Comparison of ENCODE assay signal across 26 mouse cellular contexts in the genomic region with DNA sequence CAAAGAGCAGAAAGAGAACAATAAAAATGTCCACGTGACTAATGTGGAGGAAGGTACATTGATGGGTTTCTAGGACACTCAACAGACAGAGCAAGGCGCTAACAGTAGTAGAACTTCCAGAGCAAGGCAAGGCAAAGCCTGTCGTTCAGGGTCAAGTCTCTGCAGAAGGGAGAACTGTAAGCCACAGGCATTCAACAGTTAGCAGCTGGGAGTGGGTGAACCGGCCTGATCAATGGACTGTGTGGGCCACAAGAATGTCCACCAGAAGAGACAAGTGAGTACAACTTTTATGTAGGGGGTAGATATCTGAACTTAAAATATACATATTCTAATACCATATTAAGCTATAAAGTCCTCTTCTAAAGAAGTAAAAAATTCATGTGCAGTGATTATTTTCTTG. TPM values are rescaled to one million over a fixed set of nuclear protein-coding genes. Genes with fewer than 3 reads are reported as not detected.
"Had no signal": no experiment of that assay in that cellular context is flagged by ENCODE, and none has a peak within 500 bp of the region (broad histone marks: within the 10 kb centered on the region; RNA-seq: fewer than 3 reads in every experiment).

No protein-coding gene starts in this region.

- H3K4me3 ChIP-seq: embryonic facial prominence, embryonic 10.5 days; embryonic facial prominence, embryonic 12.5 days; embryonic facial prominence, embryonic 13.5 days; embryonic facial prominence, embryonic 15.5 days; erythroblast, embryonic 14.5 days; forebrain, embryonic 10.5 days; forebrain, embryonic 12.5 days; forebrain, embryonic 13.5 days; forebrain, embryonic 15.5 days; gastrocnemius, adult 2 months; heart, adult 2 months had no signal

- H3K27me3 ChIP-seq: embryonic facial prominence, embryonic 12.5 days; embryonic facial prominence, embryonic 13.5 days; embryonic facial prominence, embryonic 15.5 days; forebrain, embryonic 12.5 days; forebrain, embryonic 13.5 days; forebrain, embryonic 15.5 days had no signal

- DNase-seq: cerebellum, adult 8-10 months; cerebellum, adult 9-10 months; cerebellum, adult 9-11 months; cerebellum, postnatal 10 days; cerebellum, postnatal 14 days; cerebellum, postnatal 25 days; cerebellum, postnatal 36 days; embryo, embryonic 11 days; forebrain, postnatal 0 days; gastrocnemius, adult 2 months; gastrocnemius, postnatal 10 days; gastrocnemius, postnatal 14 days; gastrocnemius, postnatal 25 days; gastrocnemius, postnatal 36 days; heart, adult 11 months; heart, adult 18-20 months; heart, adult 2 months had no signal

- H3K36me3 ChIP-seq: embryonic facial prominence, embryonic 10.5 days; embryonic facial prominence, embryonic 12.5 days; embryonic facial prominence, embryonic 13.5 days; embryonic facial prominence, embryonic 15.5 days; forebrain, embryonic 10.5 days; forebrain, embryonic 12.5 days; forebrain, embryonic 15.5 days had no signal

- H3K4me2 ChIP-seq: embryonic facial prominence, embryonic 12.5 days; embryonic facial prominence, embryonic 13.5 days; embryonic facial prominence, embryonic 15.5 days; forebrain, embryonic 12.5 days; forebrain, embryonic 13.5 days; forebrain, embryonic 15.5 days had no signal

RNA-seq across cellular contexts. Expression of a gene that starts 41.4 kb away (rescaled TPM):
- polyA plus RNA-seq: erythroblast, embryonic 14.5 days had no signal
